Mouse (Mus musculus) liver, embryonic 14.5 days (tissue): Measurements from ENCODE around the gene Snrpd3.

Source experiments
- CTCF ChIP-seq: IDR thresholded peaks from 2 replicates; pipeline ENCODE4 v1.5.1; 2016; ENCODE audit warnings: antibody characterized with exemption, low read depth, control low read depth
- EP300 ChIP-seq: IDR thresholded peaks from 2 replicates; pipeline ENCODE4 v1.6.1; 2016; ENCODE audit warnings: antibody characterized with exemption, low read depth

- TF ChIP-seq CTCF (no peak), EP300 (no peak)
Observed at GRCm38 (mm10) chr10:75552106-75552505, 34.8 kb downstream of the Snrpd3 start.
